ENCODE assay signal across 13 mouse cellular contexts in genomic region chr8:104033148-104033547, GRCm38 (mm10).
DNase-seq lines count a peak whose midpoint lies in the region; ATAC-seq and TF ChIP-seq lines count a peak whose summit lies in the region.
"Had no signal": no experiment of that assay in that cellular context is flagged by ENCODE, and none has a peak within 500 bp of the region (broad histone marks: within the 10 kb centered on the region; RNA-seq: fewer than 3 reads in every experiment).

No protein-coding gene starts in this region.

- WGBS in kidney, postnatal 0 days, result 57% methylated on average over 2 of the region's 2 CpGs
- 55% methylated on average over 2 of the region's 2 CpGs for WGBS in kidney, embryonic 14.5 days
- 40% methylated on average over 2 of the region's 2 CpGs for WGBS in midbrain, postnatal 0 days
- 36% methylated on average over 2 of the region's 2 CpGs for WGBS in midbrain, embryonic 16.5 days

- peak; percentile 34 for DNase-seq in embryo, embryonic 11 days
- no peak for DNase-seq in embryo, embryonic 9.5 days (ENCODE audit: extremely low spot score)
- no peak for DNase-seq in kidney, postnatal 0 days (ENCODE audit: low spot score)
- DNase-seq in midbrain, postnatal 0 days (ENCODE audit: low spot score), result no peak
- DNase-seq in layer of hippocampus, adult 11-12 months (ENCODE audit: low spot score), result no peak
- no peak for DNase-seq in urinary bladder, postnatal 4 days (ENCODE audit: low spot score in 2 of 2)
- DNase-seq: cerebellum, adult 9-10 months; midbrain, embryonic 14.5 days had no signal

- no peak overlapping the region for H3K27ac ChIP-seq in kidney, postnatal 0 days
- no peak overlapping the region for H3K27ac ChIP-seq in kidney, embryonic 14.5 days (ENCODE audit: low read depth, low read length)
- no peak overlapping the region for H3K27ac ChIP-seq in midbrain, postnatal 0 days (ENCODE audit: low read depth, low read length)
- no peak overlapping the region for H3K27ac ChIP-seq in midbrain, embryonic 16.5 days (ENCODE audit: low read length)
- H3K27ac ChIP-seq: embryonic facial prominence, embryonic 15.5 days; forebrain, embryonic 13.5 days had no signal

- H3K36me3 ChIP-seq in kidney, postnatal 0 days (ENCODE audit: insufficient read depth, low read length), result no peaks in the 10 kb centered on the region
- no peaks in the 10 kb centered on the region for H3K36me3 ChIP-seq in kidney, embryonic 14.5 days (ENCODE audit: control insufficient read depth, insufficient read depth, low read length)
- H3K36me3 ChIP-seq in midbrain, postnatal 0 days (ENCODE audit: insufficient read depth, low read length), result no peaks in the 10 kb centered on the region
- H3K36me3 ChIP-seq in midbrain, embryonic 16.5 days (ENCODE audit: control insufficient read depth, insufficient read depth, low read length), result no peaks in the 10 kb centered on the region
- H3K36me3 ChIP-seq: embryonic facial prominence, embryonic 15.5 days; G1E had no signal

- no peaks in the 10 kb centered on the region for H3K9me3 ChIP-seq in kidney, postnatal 0 days (replicated peaks; ENCODE audit: low read length)
- peaks cover 16% of the 10 kb centered on the region for H3K9me3 ChIP-seq in kidney, embryonic 14.5 days (ENCODE audit: control insufficient read depth, low read length)
- no peaks in the 10 kb centered on the region for H3K9me3 ChIP-seq in midbrain, postnatal 0 days (ENCODE audit: low read length)
- peaks cover 4% of the 10 kb centered on the region; the same call in 1 of the 2 replicates for H3K9me3 ChIP-seq in midbrain, embryonic 16.5 days (replicated peaks; ENCODE audit: control insufficient read depth, low read length, poor library complexity, severe bottlenecking)

- 0 out of 2 replicates have a peak, but pooled peaks cover 4% of the 10 kb centered on the region for H3K4me1 ChIP-seq in kidney, postnatal 0 days (replicated peaks; ENCODE audit: insufficient read depth, low read length)
- H3K4me1 ChIP-seq in kidney, embryonic 14.5 days (ENCODE audit: control insufficient read depth, insufficient read depth, low read length), result no peaks in the 10 kb centered on the region
- H3K4me1 ChIP-seq in midbrain, postnatal 0 days (ENCODE audit: insufficient read depth, low read length), result no peaks in the 10 kb centered on the region
- no peaks in the 10 kb centered on the region for H3K4me1 ChIP-seq in midbrain, embryonic 16.5 days (ENCODE audit: control insufficient read depth, insufficient read depth, low read length)
- H3K4me1 ChIP-seq: forebrain, embryonic 13.5 days had no signal

- no peak overlapping the region for H3K9ac ChIP-seq in kidney, postnatal 0 days (ENCODE audit: low read depth, low read length)
- no peak overlapping the region for H3K9ac ChIP-seq in kidney, embryonic 14.5 days (ENCODE audit: low read depth, low read length)
- no peak overlapping the region for H3K9ac ChIP-seq in midbrain, postnatal 0 days (replicated peaks; ENCODE audit: low read length, poor library complexity, severe bottlenecking)
- no peak overlapping the region for H3K9ac ChIP-seq in midbrain, embryonic 16.5 days (ENCODE audit: low read depth, low read length)
- H3K9ac ChIP-seq: embryonic facial prominence, embryonic 15.5 days; forebrain, embryonic 13.5 days had no signal

- no peak overlapping the region for H3K4me2 ChIP-seq in kidney, postnatal 0 days (ENCODE audit: low read length)
- H3K4me2 ChIP-seq in kidney, embryonic 14.5 days (replicated peaks; ENCODE audit: low read depth, low read length), result no peak overlapping the region
- H3K4me2 ChIP-seq in midbrain, postnatal 0 days (ENCODE audit: low read depth, low read length, poor library complexity, severe bottlenecking), result no peak overlapping the region
- H3K4me2 ChIP-seq in midbrain, embryonic 16.5 days (ENCODE audit: low read length), result no peak overlapping the region
- H3K4me2 ChIP-seq: embryonic facial prominence, embryonic 15.5 days; forebrain, embryonic 13.5 days had no signal

- H3K27me3 ChIP-seq in kidney, postnatal 0 days (ENCODE audit: insufficient read depth, low read length), result no peaks in the 10 kb centered on the region
- H3K27me3 ChIP-seq in kidney, embryonic 14.5 days (ENCODE audit: control insufficient read depth, insufficient read depth, low read length), result no peaks in the 10 kb centered on the region
- H3K27me3 ChIP-seq in midbrain, postnatal 0 days (ENCODE audit: insufficient read depth, low read length), result no peaks in the 10 kb centered on the region
- no peaks in the 10 kb centered on the region; the same call in 1 of the 2 replicates for H3K27me3 ChIP-seq in midbrain, embryonic 16.5 days (ENCODE audit: control insufficient read depth, insufficient read depth, low read depth, low read length)
- H3K27me3 ChIP-seq: embryonic facial prominence, embryonic 15.5 days had no signal

- peak; percentile 46; the same call in 1 of the 2 replicates for TF ChIP-seq CTCF in kidney, postnatal 0 days (IDR thresholded peaks at IDR 0.05; ENCODE audit: low read depth)
- peak; percentile 58 for TF ChIP-seq CTCF in midbrain, postnatal 0 days (IDR thresholded peaks at IDR 0.05)

- no peak for ATAC-seq in kidney, postnatal 0 days (replicated peaks; ENCODE audit: low FRiP score, low read depth)
- no peak for ATAC-seq in kidney, embryonic 14.5 days (ENCODE audit: low FRiP score, low TSS enrichment)
- ATAC-seq in midbrain, postnatal 0 days (ENCODE audit: low FRiP score), result no peak
- no peak for ATAC-seq in midbrain, embryonic 16.5 days
- ATAC-seq: forebrain, embryonic 13.5 days had no signal

- H3K4me3 ChIP-seq in kidney, postnatal 0 days (replicated peaks; ENCODE audit: low read depth, low read length), result no peak overlapping the region
- H3K4me3 ChIP-seq in kidney, embryonic 14.5 days (ENCODE audit: low read length), result no peak overlapping the region
- no peak overlapping the region for H3K4me3 ChIP-seq in midbrain, postnatal 0 days (ENCODE audit: low read depth, low read length)
- H3K4me3 ChIP-seq in midbrain, embryonic 16.5 days (ENCODE audit: low read depth, low read length), result no peak overlapping the region
- H3K4me3 ChIP-seq: embryonic facial prominence, embryonic 15.5 days; forebrain, embryonic 13.5 days had no signal
